Mouse (Mus musculus) testis, adult 2 months (tissue): ENCODE results near the gene Kcnmb2. TPM values are rescaled to one million over a fixed set of nuclear protein-coding genes. Genes with fewer than 3 reads are reported as not detected.

ENCODE experiments used
- H3K27ac ChIP-seq: fragments of 200-500 bp; 2 replicates; pipeline ENCODE4 v1.5.1; 2012; ENCODE audit warnings: low read depth, low read length; ENCODE audit not compliant: control insufficient read depth, insufficient read depth
- H3K27me3 ChIP-seq: fragments of 200-500 bp; 2 replicates; pipeline ENCODE4 v1.6.1; 2012; ENCODE audit warnings: mild to moderate bottlenecking, low read length, moderate library complexity; ENCODE audit not compliant: control insufficient read depth, insufficient read depth
- H3K36me3 ChIP-seq: fragments of 200-500 bp; 2 replicates; pipeline ENCODE4 v1.6.1; 2012; ENCODE audit warnings: mild to moderate bottlenecking, low read length; ENCODE audit not compliant: control insufficient read depth, insufficient read depth
- H3K4me1 ChIP-seq: fragments of 200-500 bp; 2 replicates; pipeline ENCODE4 v1.6.1; 2012; ENCODE audit warnings: low read length; ENCODE audit not compliant: control insufficient read depth, insufficient read depth
- H3K4me3 ChIP-seq: fragments of 200-500 bp; 2 replicates; pipeline ENCODE4 v1.5.1; 2012; ENCODE audit warnings: low read depth, mild to moderate bottlenecking, low read length, moderate library complexity, mixed read lengths; ENCODE audit not compliant: control insufficient read depth
- CTCF ChIP-seq: fragments of 200-500 bp; IDR thresholded peaks from 2 replicates; pipeline ENCODE4 v1.5.1; 2012; ENCODE audit warnings: low read depth, mild to moderate bottlenecking, inconsistent platforms, low read length, moderate library complexity; ENCODE audit not compliant: control insufficient read depth, insufficient read depth, insufficient replicate concordance
- POLR2A ChIP-seq: fragments of 200-500 bp; IDR thresholded peaks from 2 replicates; pipeline ENCODE4 v1.6.1; 2012; ENCODE audit warnings: low read depth, mild to moderate bottlenecking, inconsistent platforms, low read length, moderate library complexity; ENCODE audit not compliant: control insufficient read depth
- polyA plus RNA-seq: library from polyadenylated mRNA; depleted of rRNA; stranded (reverse); fragments of >200 nt; gene quantifications from 2 replicates; pipeline ENCODE4 v1.2.3, GENCODE M21; 2012

Kcnmb2 gene
- polyA plus RNA-seq, 1 experiment = 0.10 TPM

DNA sequence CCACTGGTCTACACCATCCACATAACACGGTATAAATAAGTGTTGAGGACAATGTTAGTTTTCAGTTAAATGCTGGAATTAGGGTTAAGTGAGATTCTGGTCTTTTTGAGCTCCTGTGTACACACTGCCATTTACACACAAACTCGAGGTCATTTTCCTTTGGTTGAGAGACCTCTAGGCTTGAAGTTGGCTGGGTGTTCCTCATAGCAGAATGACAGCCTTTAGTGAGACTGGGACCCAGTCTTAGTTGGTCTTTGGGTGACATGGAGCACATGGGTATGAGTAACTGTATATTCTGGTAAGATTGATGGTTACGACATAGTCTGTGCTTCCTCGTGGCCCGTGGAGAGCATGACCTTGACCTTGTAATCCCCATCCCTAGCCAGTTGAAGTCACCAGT is 1.8 kb downstream of the Kcnmb2 start:
- Histone ChIP-seq H3K4me1 (no peaks in the 10 kb centered on the region), H3K27me3 (no peaks in the 10 kb centered on the region), H3K27ac (no peak overlapping the region), H3K36me3 (no peaks in the 10 kb centered on the region), H3K4me3 (no peak overlapping the region)
- TF ChIP-seq POLR2A = no peak
- TF ChIP-seq CTCF = no peak

DNA sequence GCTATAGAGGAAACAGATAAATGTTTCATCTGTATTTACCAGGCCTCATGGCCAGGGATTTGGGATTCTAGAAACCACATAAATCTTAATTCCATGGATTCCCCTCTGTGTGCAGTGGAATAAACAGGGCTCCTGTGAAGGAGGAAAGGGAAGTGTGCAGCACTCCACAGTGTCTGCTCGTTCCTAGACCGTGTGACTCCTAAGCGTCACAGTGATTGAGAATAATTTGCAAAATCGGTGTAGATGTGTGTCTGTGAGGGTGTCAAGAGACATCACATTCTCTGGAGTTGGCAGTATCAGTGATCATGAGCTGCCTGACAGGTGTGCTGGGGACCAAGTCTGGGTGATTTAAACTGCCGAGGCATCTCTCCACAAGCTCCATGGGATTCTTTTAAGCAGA is 8.9 kb downstream of the Kcnmb2 start:
- Histone ChIP-seq H3K36me3 (no peaks in the 10 kb centered on the region), H3K27ac (no peak overlapping the region), H3K27me3 (no peaks in the 10 kb centered on the region), H3K4me3 (no peak overlapping the region), H3K4me1 (no peaks in the 10 kb centered on the region)
- no peak for TF ChIP-seq CTCF
- no peak for TF ChIP-seq POLR2A

DNA sequence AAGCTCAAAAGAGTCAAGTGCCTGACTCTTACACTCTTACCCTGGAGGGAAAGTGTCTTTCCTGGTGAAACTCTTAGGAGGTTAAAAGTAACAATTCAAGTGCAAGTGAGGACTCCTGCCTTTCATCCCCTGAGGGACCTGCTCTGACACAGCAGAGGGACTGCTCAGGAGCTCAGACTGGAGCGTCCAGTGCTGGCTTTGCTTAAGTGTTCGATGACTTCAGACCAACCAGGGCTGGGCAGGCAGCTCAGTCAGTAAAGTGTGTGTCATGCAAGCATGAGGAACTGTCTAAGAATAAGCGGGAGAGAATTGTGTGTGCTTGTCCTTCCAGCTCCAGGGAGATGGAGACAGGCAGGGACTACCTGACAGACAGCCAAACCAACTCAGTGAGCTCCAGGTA is 9.4 kb downstream of the Kcnmb2 start:
- Histone ChIP-seq H3K36me3 (no peaks in the 10 kb centered on the region), H3K4me1 (no peaks in the 10 kb centered on the region), H3K4me3 (no peak overlapping the region), H3K27ac (no peak overlapping the region), H3K27me3 (no peaks in the 10 kb centered on the region)
- TF ChIP-seq CTCF (no peak), POLR2A (no peak)

DNA sequence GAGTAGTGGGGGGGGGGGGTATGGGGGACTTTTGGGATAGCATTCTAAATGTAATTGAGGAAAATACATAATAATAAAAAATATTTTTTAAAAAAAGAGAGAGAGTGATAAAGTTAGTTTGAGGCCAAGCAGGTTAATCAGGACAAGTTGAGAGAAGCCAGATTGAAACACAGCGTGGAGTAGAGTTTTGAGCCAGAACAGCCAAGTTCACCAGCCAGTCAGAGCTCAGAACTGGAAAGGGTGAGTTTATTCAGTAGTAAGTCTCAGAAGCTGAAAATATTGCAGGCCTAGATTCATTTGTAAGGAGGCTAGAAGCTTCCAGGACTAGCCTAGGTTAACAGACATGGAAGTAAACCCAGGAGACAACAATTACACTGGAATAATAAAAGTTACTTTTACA is 26.2 kb downstream of the Kcnmb2 start:
- H3K4me1 ChIP-seq = no peaks in the 10 kb centered on the region
- H3K27me3 ChIP-seq = no peaks in the 10 kb centered on the region
- no peaks in the 10 kb centered on the region for H3K36me3 ChIP-seq
- no peak for TF ChIP-seq CTCF
- TF ChIP-seq POLR2A = no peak
- no peak overlapping the region for H3K4me3 ChIP-seq
- H3K27ac ChIP-seq = no peak overlapping the region

DNA sequence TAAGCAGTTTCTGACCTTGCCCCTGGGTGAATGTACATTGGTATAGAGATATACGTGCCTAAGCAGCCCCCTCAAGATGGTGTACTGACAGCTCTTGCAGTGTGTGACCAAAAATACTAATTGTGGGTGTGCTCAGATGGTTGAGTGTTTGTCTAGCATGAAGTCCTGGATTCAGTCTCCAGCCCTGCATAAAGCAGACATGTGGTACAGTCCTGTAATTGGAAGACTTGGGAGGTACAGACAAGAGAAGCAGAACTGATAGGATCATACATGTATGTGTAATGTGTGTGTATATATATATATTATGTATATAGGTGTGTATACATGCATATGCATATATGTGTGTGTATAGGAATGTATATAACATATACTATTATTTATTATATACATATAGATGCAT is 32.4 kb downstream of the Kcnmb2 start:
- no peaks in the 10 kb centered on the region for H3K36me3 ChIP-seq
- H3K27ac ChIP-seq = no peak overlapping the region
- H3K4me3 ChIP-seq = no peak overlapping the region
- H3K27me3 ChIP-seq = no peaks in the 10 kb centered on the region
- H3K4me1 ChIP-seq = no peaks in the 10 kb centered on the region
- TF ChIP-seq POLR2A = no peak
- no peak for TF ChIP-seq CTCF

DNA sequence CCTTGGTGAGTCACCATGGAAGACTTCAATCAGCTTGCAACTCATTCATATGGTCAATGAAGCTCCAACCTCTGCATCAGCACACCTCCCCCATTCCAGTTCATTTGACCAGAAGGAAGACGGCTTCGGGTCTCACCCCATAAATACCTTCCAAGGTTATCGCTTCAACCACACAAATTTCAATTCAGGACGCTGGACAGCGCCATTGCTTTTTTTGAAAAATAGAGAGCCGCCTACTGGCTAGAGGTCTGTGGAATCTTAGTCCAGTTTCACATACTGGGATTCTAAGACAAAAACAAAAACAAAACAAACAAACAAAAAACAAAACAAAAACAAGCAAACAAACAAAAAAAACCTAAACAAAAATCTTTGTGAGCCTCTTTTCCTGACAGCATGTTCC is 39.2 kb downstream of the Kcnmb2 start:
- no peak for TF ChIP-seq POLR2A
- TF ChIP-seq CTCF = no peak
- Histone ChIP-seq H3K4me3 (no peak overlapping the region), H3K4me1 (no peaks in the 10 kb centered on the region), H3K27ac (no peak overlapping the region), H3K27me3 (no peaks in the 10 kb centered on the region), H3K36me3 (no peaks in the 10 kb centered on the region)

DNA sequence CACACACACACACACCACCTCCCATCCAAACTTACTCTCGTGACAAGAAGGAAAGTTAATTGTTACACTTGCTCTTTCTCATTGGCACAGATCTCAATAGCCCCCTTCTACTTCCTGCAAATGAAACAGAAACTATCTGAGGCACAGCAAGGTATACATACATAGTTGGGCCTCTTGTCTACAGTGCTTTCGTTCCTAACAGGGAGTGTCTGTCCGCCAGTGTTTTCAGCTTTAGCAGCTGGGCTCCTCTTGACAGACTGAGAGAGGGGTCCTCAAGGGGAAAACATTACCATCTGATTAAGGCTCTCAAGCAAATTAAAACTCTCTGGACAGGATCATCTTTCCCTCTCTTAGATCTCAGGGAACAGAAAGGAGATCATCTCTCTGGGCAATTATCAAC is 51.9 kb downstream of the Kcnmb2 start:
- no peak for TF ChIP-seq CTCF
- no peak for TF ChIP-seq POLR2A
- H3K27me3 ChIP-seq = no peaks in the 10 kb centered on the region
- H3K4me3 ChIP-seq = no peak overlapping the region
- no peaks in the 10 kb centered on the region for H3K4me1 ChIP-seq
- no peaks in the 10 kb centered on the region for H3K36me3 ChIP-seq
- no peak overlapping the region for H3K27ac ChIP-seq

DNA sequence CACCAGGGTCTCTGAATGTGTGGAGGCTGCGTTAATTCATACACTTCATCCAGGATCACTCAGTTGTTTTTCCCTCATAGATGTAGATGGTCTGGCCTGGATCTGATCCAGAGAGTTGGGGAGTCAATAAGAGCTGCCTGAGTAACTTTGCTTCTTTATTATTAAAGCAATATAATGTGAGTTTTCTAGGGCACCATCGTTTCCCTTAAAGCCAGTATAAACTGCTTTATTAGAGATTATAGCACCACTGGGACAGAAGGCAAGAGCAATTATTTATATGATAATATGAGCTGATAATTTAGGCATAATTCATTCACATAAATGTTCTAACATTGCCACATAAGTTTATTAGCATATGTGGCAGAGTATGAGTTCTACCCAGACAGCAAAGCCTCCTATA is 52.7 kb downstream of the Kcnmb2 start:
- TF ChIP-seq POLR2A = no peak
- no peak for TF ChIP-seq CTCF
- no peaks in the 10 kb centered on the region for H3K36me3 ChIP-seq
- H3K27me3 ChIP-seq = no peaks in the 10 kb centered on the region
- no peak overlapping the region for H3K27ac ChIP-seq
- H3K4me1 ChIP-seq = no peaks in the 10 kb centered on the region
- no peak overlapping the region for H3K4me3 ChIP-seq
